Mouse (Mus musculus): ENCODE measurements around the gene Cdh12.
"Not testable (repeated sequence)": the region's sequence is repeated elsewhere in the genome, so short reads cannot be mapped to it uniquely, and the experiment has no call there.

The Cdh12 gene

GRCm38 (mm10) chr15:21109009-21109841 lies 660.2 kb downstream of the Cdh12 start:
- no peak for DNase-seq (ENCODE audit: low spot score)

DNA sequence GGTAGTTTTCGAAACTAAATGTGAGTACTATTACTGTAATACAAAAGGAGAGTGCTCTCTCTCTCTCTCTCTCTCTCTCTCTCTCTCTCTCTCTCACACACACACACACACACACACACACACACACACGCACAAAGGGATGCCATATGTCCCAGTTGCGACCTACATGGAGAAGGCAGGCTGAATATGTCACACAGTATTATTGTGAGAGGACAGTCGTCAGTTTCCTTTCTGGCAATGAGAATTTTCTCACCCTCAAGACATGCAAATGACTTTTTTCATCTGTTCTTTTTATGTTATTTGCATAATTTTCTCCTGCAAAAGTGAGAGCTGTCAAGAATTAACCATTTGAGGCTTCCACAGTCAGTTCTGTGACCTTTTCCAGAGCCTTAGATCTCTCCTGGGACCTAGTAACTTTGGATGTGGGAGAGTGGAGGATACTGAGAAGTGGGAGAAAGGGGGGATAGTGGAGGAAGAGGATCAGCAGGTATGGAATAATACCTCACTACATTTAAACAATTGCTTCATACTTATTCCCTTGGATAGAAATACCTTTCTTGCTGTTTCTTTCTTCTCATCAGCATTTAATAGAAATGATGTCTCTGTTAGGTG lies 660.9 kb downstream of the Cdh12 start:
- DNase-seq (ENCODE audit: low spot score) = no peak

GRCm38 (mm10) chr15:21110874-21111603 lies 662.0 kb downstream of the Cdh12 start:
- DNase-seq (ENCODE audit: low spot score) = no peak

- DNase-seq (ENCODE audit: low spot score) = peak; percentile 19
These were observed 665.7 kb downstream of the Cdh12 start for GRCm38 (mm10) chr15:21114775-21115174.

- DNase-seq (ENCODE audit: low spot score) = no peak
These were observed 681.6 kb downstream of the Cdh12 start for GRCm38 (mm10) chr15:21130660-21131059.

GRCm38 (mm10) chr15:21132999-21133398 lies 683.9 kb downstream of the Cdh12 start:
- DNase-seq (ENCODE audit: low spot score) = no peak

DNA sequence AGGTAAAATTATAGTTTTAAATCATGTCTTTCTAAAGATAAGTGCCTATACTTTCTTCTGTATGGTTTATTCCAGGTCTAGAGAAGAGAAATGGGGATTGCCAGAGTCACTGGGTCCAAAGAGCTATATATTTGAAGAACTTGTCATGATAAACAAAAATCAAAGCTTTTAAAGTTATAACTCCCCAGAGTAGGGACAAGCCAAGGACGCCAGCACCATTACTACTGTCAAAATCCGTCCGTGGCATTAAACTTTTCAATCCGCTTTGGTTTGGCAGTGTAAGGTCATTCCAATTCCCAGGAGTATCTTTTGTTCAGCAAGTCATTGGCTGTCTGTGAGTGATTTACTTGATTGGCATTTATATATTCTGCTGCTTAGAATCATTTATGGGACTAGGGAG lies 697.8 kb downstream of the Cdh12 start:
- DNase-seq (ENCODE audit: low spot score) = no peak

GRCm38 (mm10) chr15:21153602-21154001 lies 704.5 kb downstream of the Cdh12 start:
- no peak for DNase-seq (ENCODE audit: low spot score)

DNA sequence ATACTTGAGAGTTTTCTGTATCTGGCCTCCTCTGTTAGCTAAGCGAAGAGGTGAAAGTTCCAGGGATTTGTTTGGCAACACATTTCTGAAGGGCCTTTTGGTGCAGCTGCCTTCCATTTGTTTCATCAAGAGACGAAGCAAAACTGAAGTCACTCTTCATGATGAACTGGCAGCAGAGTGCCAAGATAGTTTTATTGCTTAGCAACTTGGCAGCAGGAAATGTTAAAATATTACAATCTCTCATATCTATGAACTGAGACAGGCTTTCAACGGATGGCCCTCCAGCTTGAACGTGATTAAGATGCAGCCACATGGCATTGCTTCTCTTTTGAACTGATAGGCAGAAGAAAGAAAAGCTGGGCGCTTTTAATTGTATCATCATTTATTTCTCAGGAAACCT lies 730.7 kb downstream of the Cdh12 start:
- DNase-seq (ENCODE audit: low spot score) = no peak

GRCm38 (mm10) chr15:21180191-21180590 lies 731.1 kb downstream of the Cdh12 start:
- DNase-seq (ENCODE audit: low spot score) = no peak

- DNase-seq (ENCODE audit: low spot score) = no peak
These were observed 736.7 kb downstream of the Cdh12 start for GRCm38 (mm10) chr15:21185799-21186198.

DNA sequence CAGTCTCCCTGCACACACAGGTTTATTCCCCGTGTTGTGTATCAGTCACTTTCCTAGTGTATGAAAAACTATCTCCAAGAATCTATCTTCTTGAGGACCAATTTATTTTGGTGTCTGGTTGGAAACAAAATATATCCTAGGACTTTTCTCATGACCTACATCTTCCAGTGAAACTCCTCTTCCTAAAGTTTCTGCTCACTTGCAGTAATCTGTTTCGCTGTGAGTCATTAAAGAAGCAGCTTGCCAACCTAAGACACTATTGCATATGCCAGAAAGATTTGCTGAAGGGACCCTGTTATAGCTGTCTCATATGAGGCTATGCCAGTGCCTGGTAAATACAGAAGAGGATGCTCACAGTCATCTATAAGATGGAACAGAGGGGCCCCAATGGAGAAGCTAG lies 761.0 kb downstream of the Cdh12 start:
- DNase-seq (ENCODE audit: low spot score) = not testable (repeated sequence)

GRCm38 (mm10) chr15:21223006-21223405 lies 773.9 kb downstream of the Cdh12 start:
- no peak for DNase-seq (ENCODE audit: low spot score)

DNA sequence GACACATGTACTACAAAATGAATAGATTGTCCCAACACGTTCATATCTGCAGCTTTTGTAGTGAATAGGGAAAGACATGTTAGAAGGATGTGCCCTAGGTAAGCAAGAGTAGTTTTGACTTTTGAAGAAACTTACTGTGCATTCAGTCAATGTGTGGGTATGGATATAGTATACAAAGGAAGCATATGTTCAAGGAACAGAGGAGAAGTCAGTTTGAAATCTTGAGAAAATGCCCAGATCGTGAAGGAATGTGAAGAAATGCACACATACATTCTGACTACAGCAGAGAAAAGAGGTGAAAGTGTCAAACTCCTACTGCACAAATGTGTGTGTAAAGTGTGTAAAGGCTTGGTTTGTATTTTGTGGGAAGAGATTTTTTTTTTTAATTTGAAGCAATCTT lies 812.3 kb downstream of the Cdh12 start:
- no peak for DNase-seq (ENCODE audit: low spot score)

DNA sequence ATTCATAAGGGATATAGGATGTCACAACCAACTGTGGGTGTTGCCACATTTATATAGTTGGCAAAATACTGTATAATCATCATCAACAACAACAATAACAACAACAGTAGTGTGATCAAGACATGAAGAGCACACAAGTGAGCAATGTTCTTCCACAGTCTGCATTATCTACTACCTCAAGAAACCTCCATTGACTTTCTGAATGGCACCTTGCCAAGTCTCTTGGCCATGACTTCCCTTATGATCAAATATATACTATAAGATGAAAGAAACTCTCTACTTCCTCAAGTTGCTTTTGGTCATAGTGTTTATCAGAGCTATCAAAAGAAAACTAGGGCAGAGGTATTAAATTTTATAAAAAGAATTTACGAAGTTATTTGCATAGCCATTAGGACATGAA lies 820.8 kb downstream of the Cdh12 start:
- DNase-seq (ENCODE audit: low spot score) = no peak

- no peak for DNase-seq (ENCODE audit: low spot score)
These were observed 848.0 kb downstream of the Cdh12 start for GRCm38 (mm10) chr15:21297051-21297450.

GRCm38 (mm10) chr15:21315457-21315856 lies 866.4 kb downstream of the Cdh12 start:
- no peak for DNase-seq (ENCODE audit: low spot score)

DNA sequence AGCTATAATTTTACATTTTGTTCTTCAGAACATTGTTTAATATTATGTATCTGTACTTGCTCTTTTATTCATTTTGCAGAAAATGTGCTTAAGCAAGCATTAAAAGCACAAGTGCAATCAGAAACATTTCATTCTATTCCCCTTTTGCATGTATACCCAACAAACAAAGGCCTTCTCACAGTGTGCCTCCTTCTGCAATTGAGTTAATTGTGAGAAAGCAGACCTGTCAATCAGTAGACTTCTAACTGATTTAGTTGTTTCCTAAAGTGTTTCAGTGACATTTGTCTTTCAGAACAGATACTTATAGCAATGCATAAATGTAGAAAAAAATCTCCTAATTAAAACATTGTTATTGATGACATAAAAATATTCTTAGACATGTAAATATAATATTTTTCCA lies 894.8 kb downstream of the Cdh12 start:
- no peak for DNase-seq (ENCODE audit: low spot score)

GRCm38 (mm10) chr15:21344323-21344722 lies 895.3 kb downstream of the Cdh12 start:
- DNase-seq (ENCODE audit: low spot score) = no peak

- DNase-seq (ENCODE audit: low spot score) = no peak
These were observed 895.7 kb downstream of the Cdh12 start for GRCm38 (mm10) chr15:21344749-21345148.

DNA sequence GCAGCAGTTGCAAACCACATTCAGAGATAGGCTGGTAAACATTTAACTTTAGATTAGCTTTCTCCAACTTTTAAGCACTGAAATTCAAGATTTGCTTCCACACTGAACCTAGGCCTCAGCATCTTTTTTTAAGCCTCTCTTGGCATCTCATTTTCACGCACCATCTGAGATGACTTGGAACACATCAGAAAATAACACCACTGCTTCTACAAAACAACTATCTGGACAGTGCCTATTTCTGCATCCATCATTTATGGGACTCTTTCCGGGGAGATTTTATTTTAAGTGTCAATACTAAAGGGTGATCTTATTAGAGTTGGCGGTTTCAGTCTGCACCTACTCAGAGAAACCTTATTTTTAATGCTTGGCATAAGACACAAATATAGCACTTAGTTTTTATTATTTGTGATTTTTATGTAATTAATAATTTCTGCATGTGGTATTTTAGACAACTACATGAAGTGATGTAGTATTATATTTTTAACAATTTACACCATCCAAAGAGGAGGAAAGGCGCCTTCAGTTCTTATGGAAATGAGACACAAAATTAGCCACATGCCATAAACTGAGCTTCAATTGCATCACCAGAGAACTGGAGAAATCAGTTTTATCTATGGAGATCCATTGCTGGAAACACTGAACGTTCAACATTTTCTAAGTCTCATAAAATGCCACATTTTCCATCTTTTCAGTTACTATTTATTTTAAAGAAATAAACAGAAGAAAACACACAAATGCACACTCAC lies 906.5 kb downstream of the Cdh12 start:
- DNase-seq (ENCODE audit: low spot score) = no peak

DNA sequence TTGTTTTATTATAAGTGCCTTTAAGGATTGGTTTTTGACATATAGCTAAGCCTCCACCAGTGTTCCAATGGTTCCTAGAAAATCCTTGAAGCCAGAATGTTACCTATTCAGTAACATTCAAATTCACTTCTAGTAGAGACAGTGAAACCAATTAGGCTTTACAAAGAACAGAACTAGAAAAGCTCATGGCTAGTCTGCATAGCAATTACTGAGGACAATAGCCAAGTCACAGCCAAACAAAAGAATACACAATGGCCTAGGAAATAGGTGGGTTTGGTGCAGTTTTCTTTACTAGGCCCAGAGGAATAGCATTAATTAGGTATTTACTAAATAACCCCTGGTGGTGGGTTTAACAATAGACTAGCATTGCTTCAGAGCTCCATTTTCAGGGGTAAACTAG lies 917.3 kb downstream of the Cdh12 start:
- no peak for DNase-seq (ENCODE audit: low spot score)

Measured in c-Kit-positive CD71-positive TER-119-positive erythroid progenitor cells, embryonic 14.5 days (primary cell).